Mouse (Mus musculus) liver, adult 2 months (tissue): ENCODE measurements at regions not wholly inside any gene's neighbourhood (a gene's known extent, or its start where the extent isn't known, plus 50 kb on each side); places are given as distances from the start of the nearest gene placed in this dataset.
"Not testable (repeated sequence)": the region's sequence is repeated elsewhere in the genome, so short reads cannot be mapped to it uniquely, and the experiment has no call there.

Source experiments
- CTCF ChIP-seq: fragments of 200-500 bp; IDR thresholded peaks from 2 replicates; pipeline ENCODE4 v1.5.1; 2011; ENCODE audit warnings: low read depth, low read length, control low read depth
- POLR2A ChIP-seq: fragments of 200-500 bp; IDR thresholded peaks from 2 replicates; pipeline ENCODE4 v1.6.1; 2011; ENCODE audit warnings: low read length, control low read depth; ENCODE audit not compliant: insufficient read depth; ENCODE audit errors: extremely low read depth

GRCm38 (mm10) chr14:52863107-52863506 lies 367.6 kb upstream of the Olfr1507 start:
- TF ChIP-seq POLR2A, CTCF: not testable (repeated sequence)
